Mouse (Mus musculus): Measurements from ENCODE around the gene Capns1. TPM values are rescaled to one million over a fixed set of nuclear protein-coding genes. Genes with fewer than 3 reads are reported as not detected.

The Capns1 gene
- total and polyA plus RNA-seq, 2 experiments: 65.5 to 253 TPM

DNA sequence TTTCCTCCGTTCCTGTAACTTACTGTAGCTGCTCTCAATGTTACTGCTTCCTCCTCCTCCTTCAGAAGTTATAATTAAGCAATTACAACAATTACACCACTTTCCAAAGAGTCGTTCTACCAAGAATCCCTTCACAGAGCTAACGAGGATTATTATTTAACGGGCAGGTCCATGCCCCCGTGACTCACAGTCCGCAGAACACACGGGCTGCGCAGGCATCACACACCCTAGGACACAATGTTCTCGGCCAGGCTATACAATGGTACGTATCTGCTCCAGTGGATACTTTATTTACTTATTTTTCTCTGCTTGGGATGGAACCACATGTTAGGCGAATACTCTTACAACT is 21.4 kb upstream of the Capns1 start:
- Histone ChIP-seq H3K4me1 (ENCODE audit: control insufficient read depth, insufficient read depth, low read length) (peaks cover 3% of the 10 kb centered on the region; the same call in 1 of the 2 replicates), H3K27ac (replicated peaks; ENCODE audit: insufficient read depth, low read depth, low read length) (no peak overlapping the region), H3K79me2 (ENCODE audit: control insufficient read depth, insufficient read depth, low read length) (no peaks in the 10 kb centered on the region), H3K27me3 (ENCODE audit: control insufficient read depth, insufficient read depth, low read length) (no peaks in the 10 kb centered on the region), H3K36me3 (ENCODE audit: control insufficient read depth, insufficient read depth, low read length) (peaks cover 7% of the 10 kb centered on the region; the same call in 1 of the 2 replicates), H3K4me3 (ENCODE audit: insufficient read depth, low read depth, low read length) (peak overlapping the region; percentile 65), H3K9ac (ENCODE audit: low read depth, low read length) (peak overlapping the region; percentile 65; the same call in 1 of the 2 replicates)
- 18% methylated on average over 11 of the region's 11 CpGs for WGBS
- DNase-seq (ENCODE audit: extremely low read depth, low read depth, low spot score): peak; percentile 33
- TF ChIP-seq CTCF (IDR thresholded peaks at IDR 0.05; ENCODE audit: low read depth, low read length) (no peak), POLR2A (IDR thresholded peaks at IDR 0.05; ENCODE audit: extremely low read depth, insufficient read depth, low read length) (no peak)

DNA sequence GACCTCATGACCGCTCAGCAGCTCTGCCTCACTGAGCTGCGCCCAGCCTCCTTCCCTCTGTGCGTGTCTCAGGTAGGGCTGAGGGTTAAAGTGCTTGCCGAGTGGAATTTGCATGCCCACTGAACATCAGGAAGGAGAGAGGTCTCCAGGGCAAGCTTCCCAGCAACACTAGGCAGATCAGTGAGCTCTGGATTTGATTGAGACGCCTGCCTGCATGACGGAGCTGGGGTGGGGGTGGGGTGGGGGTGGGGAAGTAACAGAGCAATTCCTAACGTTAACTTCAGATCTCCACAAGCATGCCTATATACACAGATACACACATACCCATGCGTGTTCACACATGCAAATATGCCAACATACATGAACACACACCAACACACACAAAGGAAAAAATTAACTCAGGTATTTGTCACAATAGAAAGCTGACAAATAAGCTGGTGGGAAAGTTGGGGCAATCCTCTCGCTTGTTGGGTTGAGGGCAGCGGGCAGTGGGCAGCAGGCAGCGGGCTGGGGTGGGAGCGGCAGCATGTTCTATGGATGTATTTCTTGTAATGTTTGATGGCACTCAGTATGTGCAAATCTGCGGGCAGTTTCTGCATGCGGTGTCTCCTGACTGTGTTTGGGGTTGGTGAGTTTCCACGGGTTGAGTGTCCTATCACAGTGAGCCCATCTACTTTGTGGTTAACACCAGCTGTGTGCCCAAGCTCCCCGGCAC is 20.8 kb upstream of the Capns1 start:
- Histone ChIP-seq H3K36me3 (ENCODE audit: control insufficient read depth, insufficient read depth, low read length) (peaks cover 5% of the 10 kb centered on the region; the same call in 1 of the 2 replicates), H3K79me2 (ENCODE audit: control insufficient read depth, insufficient read depth, low read length) (no peaks in the 10 kb centered on the region), H3K27ac (replicated peaks; ENCODE audit: insufficient read depth, low read depth, low read length) (no peak overlapping the region), H3K4me3 (ENCODE audit: insufficient read depth, low read depth, low read length) (peak overlapping the region; percentile 65), H3K27me3 (ENCODE audit: control insufficient read depth, insufficient read depth, low read length) (no peaks in the 10 kb centered on the region), H3K9ac (ENCODE audit: low read depth, low read length) (peak overlapping the region; percentile 65), H3K4me1 (ENCODE audit: control insufficient read depth, insufficient read depth, low read length) (peaks cover 3% of the 10 kb centered on the region; the same call in 1 of the 2 replicates)
- peak; percentile 50 for DNase-seq (ENCODE audit: extremely low read depth, low read depth, low spot score)
- WGBS: 7% methylated on average over 16 of the region's 16 CpGs
- no peak for TF ChIP-seq POLR2A (IDR thresholded peaks at IDR 0.05; ENCODE audit: extremely low read depth, insufficient read depth, low read length)
- TF ChIP-seq CTCF (IDR thresholded peaks at IDR 0.05; ENCODE audit: low read depth, low read length): no peak

DNA sequence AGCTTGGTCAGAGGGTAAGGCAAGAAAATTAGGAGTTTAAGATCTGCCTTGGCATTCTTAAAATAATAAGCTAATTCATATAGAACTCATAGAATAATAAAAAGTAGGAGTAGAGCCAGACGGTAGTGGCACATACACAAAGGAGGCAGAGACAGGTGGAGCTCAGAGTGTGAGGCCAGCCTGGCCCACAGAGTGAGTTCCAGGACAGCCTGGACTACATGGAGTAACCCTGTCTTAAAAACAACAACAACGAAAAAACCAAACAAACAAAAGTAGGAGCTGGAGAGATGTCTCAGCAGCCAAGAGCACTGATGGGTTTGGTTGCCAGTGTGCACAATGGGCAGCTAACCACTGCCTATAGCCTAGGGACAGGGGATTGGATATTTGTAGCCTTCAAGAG is 18.7 kb upstream of the Capns1 start:
- DNase-seq (ENCODE audit: extremely low read depth, low read depth, low spot score): no peak
- TF ChIP-seq POLR2A (IDR thresholded peaks at IDR 0.05; ENCODE audit: extremely low read depth, insufficient read depth, low read length) (no peak), CTCF (IDR thresholded peaks at IDR 0.05; ENCODE audit: low read depth, low read length) (no peak)
- Histone ChIP-seq H3K79me2 (ENCODE audit: control insufficient read depth, insufficient read depth, low read length) (no peaks in the 10 kb centered on the region), H3K4me3 (ENCODE audit: insufficient read depth, low read depth, low read length) (no peak overlapping the region), H3K4me1 (ENCODE audit: control insufficient read depth, insufficient read depth, low read length) (peaks cover 3% of the 10 kb centered on the region; the same call in 1 of the 2 replicates), H3K9ac (ENCODE audit: low read depth, low read length) (no peak overlapping the region), H3K27ac (replicated peaks; ENCODE audit: insufficient read depth, low read depth, low read length) (no peak overlapping the region), H3K36me3 (ENCODE audit: control insufficient read depth, insufficient read depth, low read length) (no peaks in the 10 kb centered on the region), H3K27me3 (ENCODE audit: control insufficient read depth, insufficient read depth, low read length) (no peaks in the 10 kb centered on the region)
- 75% methylated on average over 2 of the region's 2 CpGs for WGBS

DNA sequence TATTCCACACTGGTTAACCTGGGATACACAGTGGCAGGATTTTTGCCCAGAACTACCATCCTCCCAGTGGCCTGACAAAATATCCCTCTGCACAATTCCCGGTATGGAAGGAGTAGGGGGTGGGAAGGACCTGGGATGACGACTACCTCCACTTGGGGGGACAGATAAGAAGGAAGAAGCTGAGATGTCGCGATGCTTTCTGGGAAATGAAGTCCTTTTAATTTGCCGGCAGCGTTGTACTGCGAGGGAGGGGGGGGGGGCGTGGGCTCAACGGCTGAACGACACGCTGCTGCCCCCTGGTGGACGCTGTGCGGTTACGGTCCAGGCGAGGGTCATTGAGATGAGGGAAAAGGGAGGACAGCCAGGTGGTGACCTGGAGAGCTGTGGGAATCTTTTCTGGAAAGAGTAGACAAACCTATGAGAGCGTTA is 18.1 kb upstream of the Capns1 start:
- peak; percentile 75 for DNase-seq (ENCODE audit: extremely low read depth, low read depth, low spot score)
- WGBS: under 1% methylated on average over 15 of the region's 16 CpGs
- no peak overlapping the region for H3K9ac ChIP-seq (ENCODE audit: low read depth, low read length)

DNA sequence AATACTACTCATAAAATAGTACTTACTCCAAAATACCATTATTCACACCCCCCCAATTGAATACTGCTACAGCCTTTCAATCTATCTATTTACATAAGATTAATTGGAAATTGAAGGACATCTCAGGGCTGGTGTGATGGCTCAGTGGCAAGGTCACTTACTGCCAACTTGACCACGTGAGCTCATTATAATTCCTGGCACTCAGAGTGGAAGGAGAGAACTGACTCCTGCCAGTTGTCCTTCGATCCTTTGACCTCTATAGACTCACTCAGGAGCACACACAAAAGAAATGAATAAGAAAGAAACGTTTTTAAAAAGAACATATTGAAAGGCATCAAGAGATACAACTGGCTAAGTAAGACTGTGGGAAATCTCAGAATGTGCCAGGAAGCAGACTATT is 17.3 kb upstream of the Capns1 start:
- H3K9ac ChIP-seq (ENCODE audit: low read depth, low read length): no peak overlapping the region
- peaks cover 3% of the 10 kb centered on the region; the same call in 1 of the 2 replicates for H3K4me1 ChIP-seq (ENCODE audit: control insufficient read depth, insufficient read depth, low read length)
- 58% methylated on average over 3 of the region's 3 CpGs for WGBS
- no peaks in the 10 kb centered on the region for H3K79me2 ChIP-seq (ENCODE audit: control insufficient read depth, insufficient read depth, low read length)
- TF ChIP-seq POLR2A (IDR thresholded peaks at IDR 0.05; ENCODE audit: extremely low read depth, insufficient read depth, low read length): no peak
- H3K4me3 ChIP-seq (ENCODE audit: insufficient read depth, low read depth, low read length): no peak overlapping the region
- no peaks in the 10 kb centered on the region for H3K27me3 ChIP-seq (ENCODE audit: control insufficient read depth, insufficient read depth, low read length)
- H3K27ac ChIP-seq (replicated peaks; ENCODE audit: insufficient read depth, low read depth, low read length): no peak overlapping the region
- no peaks in the 10 kb centered on the region for H3K36me3 ChIP-seq (ENCODE audit: control insufficient read depth, insufficient read depth, low read length)
- peak; percentile 83 for DNase-seq (ENCODE audit: extremely low read depth, low read depth, low spot score)

More for the DNA sequence above, 18.1 kb upstream of the Capns1 start:
- H3K27me3 ChIP-seq (ENCODE audit: control insufficient read depth, insufficient read depth, low read length): no peaks in the 10 kb centered on the region
- no peaks in the 10 kb centered on the region for H3K36me3 ChIP-seq (ENCODE audit: control insufficient read depth, insufficient read depth, low read length)
- no peak overlapping the region for H3K27ac ChIP-seq (replicated peaks; ENCODE audit: insufficient read depth, low read depth, low read length)
- no peaks in the 10 kb centered on the region for H3K79me2 ChIP-seq (ENCODE audit: control insufficient read depth, insufficient read depth, low read length)
- H3K4me3 ChIP-seq (ENCODE audit: insufficient read depth, low read depth, low read length): no peak overlapping the region
- peaks cover 3% of the 10 kb centered on the region; the same call in 1 of the 2 replicates for H3K4me1 ChIP-seq (ENCODE audit: control insufficient read depth, insufficient read depth, low read length)
- TF ChIP-seq CTCF (IDR thresholded peaks at IDR 0.05; ENCODE audit: low read depth, low read length): peak; percentile 89
- no peak for TF ChIP-seq POLR2A (IDR thresholded peaks at IDR 0.05; ENCODE audit: extremely low read depth, insufficient read depth, low read length)

DNA sequence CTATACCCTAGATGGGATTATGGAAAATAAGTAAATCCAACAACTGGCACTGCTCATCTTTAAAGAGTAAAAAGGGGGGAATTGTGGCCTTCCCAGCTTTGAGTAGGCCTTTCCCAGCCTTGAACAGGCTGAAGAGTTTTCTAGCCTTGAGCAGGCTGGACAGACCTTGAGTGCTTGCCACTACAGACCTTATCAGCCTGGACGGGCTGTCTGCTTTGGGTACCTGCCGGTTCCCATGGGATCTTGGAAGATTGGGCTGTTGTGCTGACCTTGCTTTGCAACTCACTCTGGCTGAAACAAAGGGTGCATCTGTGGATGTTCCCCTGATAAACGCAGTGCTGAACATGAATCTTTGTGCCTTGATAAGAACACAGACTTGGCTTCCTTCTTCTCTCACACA is 15.3 kb upstream of the Capns1 start:
- H3K9ac ChIP-seq (ENCODE audit: low read depth, low read length): no peak overlapping the region
- H3K36me3 ChIP-seq (ENCODE audit: control insufficient read depth, insufficient read depth, low read length): no peaks in the 10 kb centered on the region
- H3K4me3 ChIP-seq (ENCODE audit: insufficient read depth, low read depth, low read length): no peak overlapping the region
- H3K27me3 ChIP-seq (ENCODE audit: control insufficient read depth, insufficient read depth, low read length): no peaks in the 10 kb centered on the region
- DNase-seq (ENCODE audit: extremely low read depth, low read depth, low spot score): no peak
- 81% methylated on average over 3 of the region's 3 CpGs for WGBS
- TF ChIP-seq POLR2A (IDR thresholded peaks at IDR 0.05; ENCODE audit: extremely low read depth, insufficient read depth, low read length): no peak
- TF ChIP-seq CTCF (IDR thresholded peaks at IDR 0.05; ENCODE audit: low read depth, low read length): no peak
- H3K79me2 ChIP-seq (ENCODE audit: control insufficient read depth, insufficient read depth, low read length): no peaks in the 10 kb centered on the region
- H3K27ac ChIP-seq (replicated peaks; ENCODE audit: insufficient read depth, low read depth, low read length): no peak overlapping the region
- H3K4me1 ChIP-seq (ENCODE audit: control insufficient read depth, insufficient read depth, low read length): no peaks in the 10 kb centered on the region

Measured in liver, adult 2 months (tissue).